Mouse (Mus musculus) C2C12 (cell line): Measurements from ENCODE around the gene Plrg1.

Source experiments
- CEBPB ChIP-seq: IDR thresholded peaks from one replicate; pipeline ENCODE4 v1.6.1; 2011; ENCODE audit warnings: low read depth, mild to moderate bottlenecking, control low read depth, moderate library complexity
- CTCF ChIP-seq: IDR thresholded peaks from one replicate; pipeline ENCODE4 v1.5.1; 2011; ENCODE audit not compliant: control insufficient read depth, insufficient read depth, insufficient read length
- MAX ChIP-seq: IDR thresholded peaks from one replicate; pipeline ENCODE4 v1.6.1; 2011; ENCODE audit warnings: mild to moderate bottlenecking, control low read depth
- USF1 ChIP-seq: IDR thresholded peaks from one replicate; pipeline ENCODE4 v1.6.1; 2011; ENCODE audit warnings: low read depth, mild to moderate bottlenecking, control low read depth, moderate library complexity

DNA sequence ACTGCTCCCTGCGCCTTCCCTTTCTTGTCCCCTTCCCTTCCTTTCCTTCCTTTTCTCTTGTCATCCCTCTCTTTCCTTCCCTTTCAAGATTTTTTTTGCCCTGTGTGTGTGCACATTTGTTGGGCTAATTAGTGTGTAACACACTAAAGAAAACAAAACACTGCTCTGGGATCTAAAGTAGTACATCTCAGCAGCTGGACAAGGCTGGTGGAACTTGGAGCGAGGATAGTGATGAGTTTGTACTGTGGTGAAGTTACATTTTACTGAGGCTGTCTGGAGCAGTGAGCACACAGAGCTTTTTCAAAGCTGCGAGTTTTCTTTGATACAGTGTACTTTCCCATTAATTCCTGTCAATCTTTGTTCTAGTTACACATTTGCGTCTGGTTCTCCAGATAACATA is 14.9 kb downstream of the Plrg1 start:
- TF ChIP-seq USF1 (no peak), CTCF (no peak), CEBPB (no peak), MAX (no peak)
